Mouse (Mus musculus): ENCODE results near the gene Ubl5. TPM values are rescaled to one million over a fixed set of nuclear protein-coding genes. Genes with fewer than 3 reads are reported as not detected.

The Ubl5 gene
- polyA plus RNA-seq, 1 experiment: 288 TPM

GRCm38 (mm10) chr9:20645121-20645520, 2.4 kb downstream of the Ubl5 start:
- H3K9me3 ChIP-seq (replicated peaks; ENCODE audit: control insufficient read depth, insufficient read depth, low read length, poor library complexity, severe bottlenecking): no peaks in the 10 kb centered on the region
- TF ChIP-seq POLR2A (IDR thresholded peaks at IDR 0.05; ENCODE audit: insufficient read depth, low read length): no peak
- TF ChIP-seq CTCF (IDR thresholded peaks at IDR 0.05; ENCODE audit: low read depth, low read length): no peak
- TF ChIP-seq EP300 (IDR thresholded peaks at IDR 0.05; ENCODE audit: insufficient read depth, low read depth, low read length): no peak
- H3K27ac ChIP-seq (ENCODE audit: insufficient read depth, low read length): no peak overlapping the region; the same call in 1 of the 2 replicates
- H3K27me3 ChIP-seq (ENCODE audit: control insufficient read depth, insufficient read depth, low read length, poor library complexity, severe bottlenecking): no peaks in the 10 kb centered on the region
- peaks cover 7% of the 10 kb centered on the region; the same call in 1 of the 2 replicates for H3K36me3 ChIP-seq (ENCODE audit: control insufficient read depth, insufficient read depth, low read length, poor library complexity, severe bottlenecking)
- no peaks in the 10 kb centered on the region for H3K4me1 ChIP-seq (ENCODE audit: control insufficient read depth, insufficient read depth, low read length)
- H3K9ac ChIP-seq (ENCODE audit: low read depth, poor library complexity, severe bottlenecking): peak overlapping the region; percentile 75
- H3K4me3 ChIP-seq (ENCODE audit: low read depth, low read length): peak overlapping the region; percentile 99

- no peak within 1 kb of the TSS for H3K27ac ChIP-seq (ENCODE audit: insufficient read depth, low read length)
- TF ChIP-seq POLR2A (IDR thresholded peaks at IDR 0.05; ENCODE audit: insufficient read depth, low read length) (peak; percentile 66), CTCF (IDR thresholded peaks at IDR 0.05; ENCODE audit: low read depth, low read length) (no peak), EP300 (IDR thresholded peaks at IDR 0.05; ENCODE audit: insufficient read depth, low read depth, low read length) (no peak)
- peak within 1 kb of the TSS; percentile 83 for H3K4me3 ChIP-seq (ENCODE audit: low read depth, low read length)
- peak within 1 kb of the TSS; percentile 82 for H3K9ac ChIP-seq (ENCODE audit: low read depth, poor library complexity, severe bottlenecking)
- no peaks in the 10 kb centered on the region for H3K27me3 ChIP-seq (ENCODE audit: control insufficient read depth, insufficient read depth, low read length, poor library complexity, severe bottlenecking)
- H3K36me3 ChIP-seq (ENCODE audit: control insufficient read depth, insufficient read depth, low read length, poor library complexity, severe bottlenecking): peaks cover 24% of the 10 kb centered on the region
- no peaks in the 10 kb centered on the region for H3K4me1 ChIP-seq (ENCODE audit: control insufficient read depth, insufficient read depth, low read length)
- no peaks in the 10 kb centered on the region for H3K9me3 ChIP-seq (replicated peaks; ENCODE audit: control insufficient read depth, insufficient read depth, low read length, poor library complexity, severe bottlenecking)
Measured at GRCm38 (mm10) chr9:20651602-20652259, 9.1 kb downstream of the Ubl5 start, which contains the start of gene Pin1. TSS of gene Pin1 (plus strand) at chr9:20652095.

GRCm38 (mm10) chr9:20652260-20652658, 9.6 kb downstream of the Ubl5 start:
- Histone ChIP-seq H3K9me3 (replicated peaks; ENCODE audit: control insufficient read depth, insufficient read depth, low read length, poor library complexity, severe bottlenecking) (no peaks in the 10 kb centered on the region), H3K9ac (ENCODE audit: low read depth, poor library complexity, severe bottlenecking) (peak overlapping the region; percentile 82), H3K4me3 (ENCODE audit: low read depth, low read length) (peak overlapping the region; percentile 83), H3K36me3 (ENCODE audit: control insufficient read depth, insufficient read depth, low read length, poor library complexity, severe bottlenecking) (peaks cover 29% of the 10 kb centered on the region), H3K27me3 (ENCODE audit: control insufficient read depth, insufficient read depth, low read length, poor library complexity, severe bottlenecking) (no peaks in the 10 kb centered on the region), H3K4me1 (ENCODE audit: control insufficient read depth, insufficient read depth, low read length) (no peaks in the 10 kb centered on the region), H3K27ac (ENCODE audit: insufficient read depth, low read length) (no peak overlapping the region)
- TF ChIP-seq CTCF (IDR thresholded peaks at IDR 0.05; ENCODE audit: low read depth, low read length): no peak
- no peak for TF ChIP-seq POLR2A (IDR thresholded peaks at IDR 0.05; ENCODE audit: insufficient read depth, low read length)
- no peak for TF ChIP-seq EP300 (IDR thresholded peaks at IDR 0.05; ENCODE audit: insufficient read depth, low read depth, low read length)

GRCm38 (mm10) chr9:20653859-20654258, 11.2 kb downstream of the Ubl5 start:
- Histone ChIP-seq H3K4me3 (ENCODE audit: low read depth, low read length) (no peak overlapping the region), H3K27ac (ENCODE audit: insufficient read depth, low read length) (no peak overlapping the region), H3K9me3 (replicated peaks; ENCODE audit: control insufficient read depth, insufficient read depth, low read length, poor library complexity, severe bottlenecking) (no peaks in the 10 kb centered on the region), H3K4me1 (ENCODE audit: control insufficient read depth, insufficient read depth, low read length) (no peaks in the 10 kb centered on the region), H3K27me3 (ENCODE audit: control insufficient read depth, insufficient read depth, low read length, poor library complexity, severe bottlenecking) (no peaks in the 10 kb centered on the region), H3K9ac (ENCODE audit: low read depth, poor library complexity, severe bottlenecking) (no peak overlapping the region), H3K36me3 (ENCODE audit: control insufficient read depth, insufficient read depth, low read length, poor library complexity, severe bottlenecking) (peaks cover 39% of the 10 kb centered on the region)
- no peak for TF ChIP-seq CTCF (IDR thresholded peaks at IDR 0.05; ENCODE audit: low read depth, low read length)
- no peak for TF ChIP-seq POLR2A (IDR thresholded peaks at IDR 0.05; ENCODE audit: insufficient read depth, low read length)
- no peak for TF ChIP-seq EP300 (IDR thresholded peaks at IDR 0.05; ENCODE audit: insufficient read depth, low read depth, low read length)

GRCm38 (mm10) chr9:20657546-20657945, 14.9 kb downstream of the Ubl5 start:
- no peak for TF ChIP-seq EP300 (IDR thresholded peaks at IDR 0.05; ENCODE audit: insufficient read depth, low read depth, low read length)
- no peak for TF ChIP-seq POLR2A (IDR thresholded peaks at IDR 0.05; ENCODE audit: insufficient read depth, low read length)
- TF ChIP-seq CTCF (IDR thresholded peaks at IDR 0.05; ENCODE audit: low read depth, low read length): no peak
- H3K27me3 ChIP-seq (ENCODE audit: control insufficient read depth, insufficient read depth, low read length, poor library complexity, severe bottlenecking): no peaks in the 10 kb centered on the region
- peaks cover 52% of the 10 kb centered on the region for H3K36me3 ChIP-seq (ENCODE audit: control insufficient read depth, insufficient read depth, low read length, poor library complexity, severe bottlenecking)

GRCm38 (mm10) chr9:20662325-20662724, 19.6 kb downstream of the Ubl5 start:
- Histone ChIP-seq H3K9me3 (replicated peaks; ENCODE audit: control insufficient read depth, insufficient read depth, low read length, poor library complexity, severe bottlenecking) (no peaks in the 10 kb centered on the region), H3K4me1 (ENCODE audit: control insufficient read depth, insufficient read depth, low read length) (peaks cover 6% of the 10 kb centered on the region), H3K36me3 (ENCODE audit: control insufficient read depth, insufficient read depth, low read length, poor library complexity, severe bottlenecking) (peaks cover 35% of the 10 kb centered on the region), H3K27ac (ENCODE audit: insufficient read depth, low read length) (no peak overlapping the region), H3K9ac (ENCODE audit: low read depth, poor library complexity, severe bottlenecking) (no peak overlapping the region), H3K27me3 (ENCODE audit: control insufficient read depth, insufficient read depth, low read length, poor library complexity, severe bottlenecking) (no peaks in the 10 kb centered on the region), H3K4me3 (ENCODE audit: low read depth, low read length) (no peak overlapping the region)
- TF ChIP-seq EP300 (IDR thresholded peaks at IDR 0.05; ENCODE audit: insufficient read depth, low read depth, low read length): no peak
- TF ChIP-seq CTCF (IDR thresholded peaks at IDR 0.05; ENCODE audit: low read depth, low read length): peak; percentile 82
- no peak for TF ChIP-seq POLR2A (IDR thresholded peaks at IDR 0.05; ENCODE audit: insufficient read depth, low read length)

More at GRCm38 (mm10) chr9:20657546-20657945, 14.9 kb downstream of the Ubl5 start:
- Histone ChIP-seq H3K9ac (ENCODE audit: low read depth, poor library complexity, severe bottlenecking) (no peak overlapping the region), H3K4me3 (ENCODE audit: low read depth, low read length) (no peak overlapping the region), H3K4me1 (ENCODE audit: control insufficient read depth, insufficient read depth, low read length) (no peaks in the 10 kb centered on the region), H3K9me3 (replicated peaks; ENCODE audit: control insufficient read depth, insufficient read depth, low read length, poor library complexity, severe bottlenecking) (no peaks in the 10 kb centered on the region), H3K27ac (ENCODE audit: insufficient read depth, low read length) (no peak overlapping the region)

Measured in ES-Bruce4 (cell line).